Mouse (Mus musculus): ENCODE results near the gene Inpp5a. TPM values are rescaled to one million over a fixed set of nuclear protein-coding genes. Genes with fewer than 3 reads are reported as not detected.
A peak's percentile ranks its signal among the peaks of the same experiment; 100 is the strongest.

Inpp5a gene
- polyA plus RNA-seq, 1 experiment from 2014 or later = 23.0 TPM

DNA sequence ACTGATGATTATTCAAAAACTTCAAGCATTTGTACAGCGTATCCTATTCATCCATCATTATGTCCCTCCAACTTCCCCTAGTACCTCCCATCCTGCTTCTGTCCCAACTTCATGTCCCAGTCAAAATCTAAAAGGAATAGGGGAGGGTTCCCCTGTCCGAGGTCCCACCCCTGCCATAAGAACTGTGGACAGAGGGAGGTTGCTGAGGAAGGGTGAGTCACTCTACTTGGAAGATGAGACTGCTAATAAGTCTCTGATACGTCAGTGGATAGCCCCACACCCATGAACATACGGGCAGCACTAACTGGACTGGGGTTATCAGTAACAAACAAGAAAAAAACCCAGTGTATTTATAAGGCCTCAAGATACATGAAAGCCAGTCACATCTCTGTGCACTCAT is 29.0 kb upstream of the Inpp5a start:
- peaks cover 22% of the 10 kb centered on the region for H3K4me1 ChIP-seq (ENCODE audit: control insufficient read depth, insufficient read depth, low read length)
- no peak overlapping the region for H3K4me2 ChIP-seq (ENCODE audit: low read length)
- DNase-seq = no peak
- H3K9me3 ChIP-seq (ENCODE audit: control insufficient read depth, low read length) = no peaks in the 10 kb centered on the region
- no peaks in the 10 kb centered on the region for H3K36me3 ChIP-seq (ENCODE audit: control insufficient read depth, insufficient read depth, low read length)
- H3K4me3 ChIP-seq (replicated peaks; ENCODE audit: low read depth, low read length) = no peak overlapping the region
- WGBS = 87% methylated on average over 4 of the region's 4 CpGs
- H3K27ac ChIP-seq (replicated peaks; ENCODE audit: low read depth, low read length) = no peak overlapping the region
- ATAC-seq (ENCODE audit: low FRiP score, low TSS enrichment) = no peak
- no peak overlapping the region for H3K9ac ChIP-seq (replicated peaks; ENCODE audit: low read length)
- H3K27me3 ChIP-seq (ENCODE audit: control insufficient read depth, insufficient read depth, low read length) = no peaks in the 10 kb centered on the region

DNA sequence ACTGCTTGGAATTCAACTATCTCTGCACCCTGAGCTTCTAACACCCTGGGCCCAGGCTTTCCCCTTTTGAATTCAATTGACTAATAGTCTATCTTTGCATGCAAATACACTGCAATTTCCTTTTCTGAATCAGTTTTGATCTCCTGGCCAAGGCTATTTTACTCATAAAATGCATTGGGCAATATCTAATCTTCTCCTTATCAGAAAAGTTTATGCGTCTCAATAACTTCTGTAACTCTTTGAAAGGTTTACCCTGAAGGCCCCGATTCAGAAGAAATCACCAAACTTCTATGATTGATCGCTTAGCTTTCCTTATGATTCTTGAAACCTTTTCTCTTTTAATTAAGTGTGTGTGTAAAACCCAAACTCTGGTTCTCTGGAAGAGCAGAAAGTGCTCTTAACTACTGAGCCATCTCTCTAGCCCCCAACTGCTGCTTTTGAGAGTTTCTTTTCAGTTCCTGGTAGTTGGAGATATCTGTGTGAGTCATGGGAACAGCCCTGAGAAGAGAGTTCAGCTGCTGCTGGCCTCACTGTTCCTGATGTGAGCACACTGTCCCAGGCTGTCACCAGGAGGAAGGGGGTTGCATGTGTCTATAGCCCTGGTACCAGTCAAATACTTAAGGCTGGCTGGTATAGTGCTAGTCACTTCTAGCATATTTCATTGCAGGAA is 27.9 kb upstream of the Inpp5a start:
- Histone ChIP-seq H3K4me1 (ENCODE audit: control insufficient read depth, insufficient read depth, low read length) (peaks cover 22% of the 10 kb centered on the region), H3K4me2 (ENCODE audit: low read length) (no peak overlapping the region), H3K9me3 (ENCODE audit: control insufficient read depth, low read length) (no peaks in the 10 kb centered on the region), H3K4me3 (replicated peaks; ENCODE audit: low read depth, low read length) (no peak overlapping the region), H3K36me3 (ENCODE audit: control insufficient read depth, insufficient read depth, low read length) (no peaks in the 10 kb centered on the region), H3K9ac (replicated peaks; ENCODE audit: low read length) (no peak overlapping the region), H3K27me3 (ENCODE audit: control insufficient read depth, insufficient read depth, low read length) (no peaks in the 10 kb centered on the region), H3K27ac (replicated peaks; ENCODE audit: low read depth, low read length) (no peak overlapping the region)
- DNase-seq = no peak
- no peak for ATAC-seq (ENCODE audit: low FRiP score, low TSS enrichment)
- 99% methylated on average over 3 of the region's 3 CpGs for WGBS

DNA sequence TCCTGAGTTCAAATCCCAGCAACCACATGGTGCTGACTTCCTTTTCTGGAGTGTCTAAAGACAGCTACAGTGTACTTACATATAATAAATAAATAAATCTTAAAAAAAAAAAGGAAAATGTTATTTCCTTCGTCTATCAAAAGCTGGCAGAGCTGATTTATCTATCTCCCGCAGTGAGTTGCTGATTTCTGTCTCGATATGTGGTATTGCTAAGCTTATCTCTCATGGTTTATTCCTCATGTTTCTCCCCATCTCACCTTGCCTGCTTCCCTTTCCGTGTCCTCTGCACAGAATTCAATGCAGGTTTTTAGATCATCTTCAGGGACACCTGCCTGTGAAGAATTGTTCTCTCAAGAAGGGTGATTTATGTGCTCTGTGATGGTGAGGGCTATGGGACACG is 27.1 kb upstream of the Inpp5a start:
- H3K27ac ChIP-seq (replicated peaks; ENCODE audit: low read depth, low read length) = no peak overlapping the region
- no peaks in the 10 kb centered on the region for H3K27me3 ChIP-seq (ENCODE audit: control insufficient read depth, insufficient read depth, low read length)
- no peak overlapping the region for H3K9ac ChIP-seq (replicated peaks; ENCODE audit: low read length)
- no peak overlapping the region for H3K4me3 ChIP-seq (replicated peaks; ENCODE audit: low read depth, low read length)
- peaks cover 22% of the 10 kb centered on the region for H3K4me1 ChIP-seq (ENCODE audit: control insufficient read depth, insufficient read depth, low read length)
- H3K4me2 ChIP-seq (ENCODE audit: low read length) = no peak overlapping the region
- H3K36me3 ChIP-seq (ENCODE audit: control insufficient read depth, insufficient read depth, low read length) = no peaks in the 10 kb centered on the region
- DNase-seq (no peak), ATAC-seq (ENCODE audit: low FRiP score, low TSS enrichment) (no peak)
- no peaks in the 10 kb centered on the region for H3K9me3 ChIP-seq (ENCODE audit: control insufficient read depth, low read length)
- WGBS = 92% methylated on average over 5 of the region's 5 CpGs

DNA sequence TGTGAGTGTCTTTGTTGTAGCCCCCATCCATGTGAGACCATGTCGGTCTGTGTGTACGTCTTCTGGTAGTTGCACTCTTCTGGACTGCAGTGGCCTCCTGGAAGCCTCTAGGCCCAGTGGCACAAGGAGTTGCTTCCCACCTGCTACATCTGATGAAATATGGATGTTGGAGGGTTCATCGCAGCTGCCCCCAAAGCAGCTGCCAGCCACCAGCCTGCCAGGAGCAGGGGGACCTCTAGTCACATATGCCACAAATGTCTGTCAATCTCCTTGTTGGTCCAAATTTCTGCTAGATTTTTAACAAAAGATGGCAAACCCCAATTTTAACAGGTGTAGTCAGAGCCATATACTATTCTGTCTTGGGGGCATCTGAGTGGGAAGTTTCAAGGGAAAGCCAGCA is 26.4 kb upstream of the Inpp5a start:
- whole genome bisulfite sequencing = 58% methylated on average over 3 of the region's 3 CpGs

DNA sequence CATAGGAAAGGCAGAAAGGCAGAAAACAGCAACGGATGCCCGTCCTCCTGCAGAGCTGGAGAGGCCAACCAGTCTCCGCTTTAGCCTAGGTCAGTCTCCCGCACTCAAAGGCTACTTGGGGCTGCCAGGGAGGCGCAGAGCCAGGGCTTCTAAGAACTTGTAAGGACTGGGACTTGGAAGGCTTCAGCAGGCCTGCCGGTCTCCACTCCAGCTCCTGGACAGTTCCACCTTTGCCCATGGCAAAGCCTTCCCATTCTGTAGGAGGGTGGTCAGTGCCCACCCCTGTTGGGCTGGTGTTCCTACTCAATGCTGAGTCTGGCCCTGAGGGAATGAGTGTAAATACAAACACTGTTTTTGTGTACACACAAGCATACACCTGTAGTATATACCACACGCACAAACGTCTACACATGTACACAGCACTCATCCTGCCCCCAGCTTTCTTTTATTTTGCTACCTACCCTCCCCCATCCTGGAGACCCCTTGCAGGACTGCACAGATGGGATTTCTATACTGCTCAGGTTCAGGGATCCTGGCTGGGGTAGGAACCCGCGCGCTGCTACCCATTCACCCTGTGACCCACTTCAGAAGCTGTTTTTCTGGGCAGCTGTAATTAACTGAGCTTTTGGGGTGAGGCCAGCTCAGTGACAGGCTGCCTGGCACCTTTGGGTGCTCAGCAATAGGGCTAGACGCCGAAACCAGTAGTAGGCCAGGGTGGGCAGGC is 25.5 kb upstream of the Inpp5a start:
- H3K9me3 ChIP-seq (ENCODE audit: control insufficient read depth, low read length) = no peaks in the 10 kb centered on the region
- H3K27me3 ChIP-seq (ENCODE audit: control insufficient read depth, insufficient read depth, low read length) = no peaks in the 10 kb centered on the region
- 51% methylated on average over 13 of the region's 13 CpGs for WGBS
- H3K4me3 ChIP-seq (replicated peaks; ENCODE audit: low read depth, low read length) = no peak overlapping the region
- H3K36me3 ChIP-seq (ENCODE audit: control insufficient read depth, insufficient read depth, low read length) = no peaks in the 10 kb centered on the region
- H3K9ac ChIP-seq (replicated peaks; ENCODE audit: low read length) = no peak overlapping the region
- DNase-seq (peak; percentile 13), ATAC-seq (ENCODE audit: low FRiP score, low TSS enrichment) (0 out of 2 replicates have a peak, but pooled peaks have one; percentile 24)
- H3K27ac ChIP-seq (replicated peaks; ENCODE audit: low read depth, low read length) = peak overlapping the region; percentile 61; the same call in 1 of the 2 replicates
- peaks cover 22% of the 10 kb centered on the region for H3K4me1 ChIP-seq (ENCODE audit: control insufficient read depth, insufficient read depth, low read length)
- no peak overlapping the region for H3K4me2 ChIP-seq (ENCODE audit: low read length)

More for the DNA sequence above, 26.4 kb upstream of the Inpp5a start:
- peak; percentile 19 for DNase-seq
- no peaks in the 10 kb centered on the region for H3K27me3 ChIP-seq (ENCODE audit: control insufficient read depth, insufficient read depth, low read length)
- no peak for ATAC-seq (ENCODE audit: low FRiP score, low TSS enrichment)
- no peak overlapping the region for H3K9ac ChIP-seq (replicated peaks; ENCODE audit: low read length)
- no peaks in the 10 kb centered on the region for H3K36me3 ChIP-seq (ENCODE audit: control insufficient read depth, insufficient read depth, low read length)
- H3K27ac ChIP-seq (replicated peaks; ENCODE audit: low read depth, low read length) = no peak overlapping the region
- no peak overlapping the region for H3K4me2 ChIP-seq (ENCODE audit: low read length)
- H3K4me3 ChIP-seq (replicated peaks; ENCODE audit: low read depth, low read length) = no peak overlapping the region
- H3K4me1 ChIP-seq (ENCODE audit: control insufficient read depth, insufficient read depth, low read length) = peaks cover 22% of the 10 kb centered on the region
- H3K9me3 ChIP-seq (ENCODE audit: control insufficient read depth, low read length) = no peaks in the 10 kb centered on the region

DNA sequence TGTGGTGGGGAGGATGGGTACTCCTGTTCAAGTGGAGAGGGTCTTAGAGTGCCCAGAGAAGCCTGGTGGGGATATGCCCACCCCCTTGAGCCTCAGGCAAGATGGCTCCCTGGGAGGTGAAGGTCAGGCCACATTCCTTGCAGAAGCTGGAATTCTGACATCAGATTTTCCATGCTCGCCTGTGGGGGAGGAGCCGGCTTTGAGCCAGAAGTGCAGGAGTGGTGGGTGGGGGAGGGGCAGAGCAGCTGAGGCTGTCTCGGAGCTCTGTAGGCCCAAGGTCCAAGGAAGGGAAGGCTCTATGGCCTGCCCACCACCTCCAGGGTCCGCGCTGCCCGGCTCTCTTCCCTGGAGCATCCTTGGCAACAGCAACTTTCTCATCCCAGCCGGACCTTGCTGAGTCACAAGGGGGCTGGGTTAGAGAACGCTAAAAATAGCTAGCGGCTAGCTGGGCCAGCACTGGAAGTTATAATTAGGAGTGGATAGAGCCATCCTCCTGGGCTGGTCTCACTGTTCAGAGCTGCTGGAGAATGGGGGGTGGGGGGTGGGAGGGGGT is 24.8 kb upstream of the Inpp5a start:
- Histone ChIP-seq H3K9me3 (ENCODE audit: control insufficient read depth, low read length) (no peaks in the 10 kb centered on the region), H3K27ac (replicated peaks; ENCODE audit: low read depth, low read length) (0 out of 2 replicates have a peak overlapping the region, but pooled peaks have one; percentile 26), H3K4me2 (ENCODE audit: low read length) (peak overlapping the region; percentile 29), H3K36me3 (ENCODE audit: control insufficient read depth, insufficient read depth, low read length) (no peaks in the 10 kb centered on the region), H3K9ac (replicated peaks; ENCODE audit: low read length) (no peak overlapping the region), H3K4me1 (ENCODE audit: control insufficient read depth, insufficient read depth, low read length) (peaks cover 22% of the 10 kb centered on the region), H3K4me3 (replicated peaks; ENCODE audit: low read depth, low read length) (no peak overlapping the region), H3K27me3 (ENCODE audit: control insufficient read depth, insufficient read depth, low read length) (no peaks in the 10 kb centered on the region)
- peak; percentile 78 for DNase-seq
- ATAC-seq (ENCODE audit: low FRiP score, low TSS enrichment) = peak; percentile 61; the same call in 1 of the 2 replicates
- WGBS = 6% methylated on average over 9 of the region's 9 CpGs

DNA sequence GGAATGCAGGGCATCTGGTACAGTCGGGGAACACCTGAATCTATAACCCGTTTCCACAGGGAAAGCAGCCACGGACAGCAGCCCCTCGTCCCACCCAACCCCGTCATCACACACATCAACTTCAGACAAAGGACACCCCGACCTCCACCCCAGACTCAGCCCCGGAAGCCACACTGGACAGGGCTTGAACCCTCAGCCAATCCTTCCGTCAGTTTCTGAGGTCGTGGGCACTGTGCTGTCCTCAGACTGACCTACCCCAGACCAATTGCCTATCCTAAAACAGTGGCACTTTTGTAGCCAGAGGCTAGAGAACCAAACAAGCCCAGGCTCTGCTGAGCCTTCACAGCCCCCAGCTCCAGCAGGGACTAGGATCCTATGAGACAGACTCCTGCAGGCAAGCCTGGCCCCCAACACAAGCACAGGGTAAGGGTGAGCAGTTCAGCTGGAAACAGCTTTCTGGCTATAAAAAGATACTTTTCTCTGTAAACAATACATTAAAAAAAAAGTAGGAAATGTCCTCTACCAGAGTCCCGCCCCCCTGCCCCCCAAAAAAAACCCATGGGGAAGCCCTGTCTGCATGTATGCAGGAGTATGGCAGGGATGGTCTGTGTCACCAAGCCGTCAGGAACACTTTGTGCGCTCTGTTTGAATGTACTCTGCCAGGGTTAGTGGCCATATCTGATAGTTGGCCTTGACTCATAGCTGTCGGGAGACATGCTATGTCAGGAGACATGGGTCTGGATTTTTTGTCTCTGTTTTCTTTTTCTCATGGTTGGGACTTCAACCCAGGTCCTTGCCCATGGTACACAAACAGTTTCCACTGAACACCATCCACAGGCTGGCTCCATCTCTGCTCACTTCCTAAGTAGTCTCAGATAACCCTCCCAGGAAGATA is 23.7 kb upstream of the Inpp5a start:
- no peaks in the 10 kb centered on the region for H3K36me3 ChIP-seq (ENCODE audit: control insufficient read depth, insufficient read depth, low read length)
- DNase-seq = no peak
- no peak overlapping the region for H3K9ac ChIP-seq (replicated peaks; ENCODE audit: low read length)
- H3K4me1 ChIP-seq (ENCODE audit: control insufficient read depth, insufficient read depth, low read length) = peaks cover 22% of the 10 kb centered on the region
- 88% methylated on average over 13 of the region's 13 CpGs for WGBS
- no peaks in the 10 kb centered on the region for H3K27me3 ChIP-seq (ENCODE audit: control insufficient read depth, insufficient read depth, low read length)
- no peak overlapping the region for H3K4me3 ChIP-seq (replicated peaks; ENCODE audit: low read depth, low read length)
- no peak overlapping the region for H3K27ac ChIP-seq (replicated peaks; ENCODE audit: low read depth, low read length)
- H3K4me2 ChIP-seq (ENCODE audit: low read length) = no peak overlapping the region
- no peaks in the 10 kb centered on the region for H3K9me3 ChIP-seq (ENCODE audit: control insufficient read depth, low read length)
- no peak for ATAC-seq (ENCODE audit: low FRiP score, low TSS enrichment)

DNA sequence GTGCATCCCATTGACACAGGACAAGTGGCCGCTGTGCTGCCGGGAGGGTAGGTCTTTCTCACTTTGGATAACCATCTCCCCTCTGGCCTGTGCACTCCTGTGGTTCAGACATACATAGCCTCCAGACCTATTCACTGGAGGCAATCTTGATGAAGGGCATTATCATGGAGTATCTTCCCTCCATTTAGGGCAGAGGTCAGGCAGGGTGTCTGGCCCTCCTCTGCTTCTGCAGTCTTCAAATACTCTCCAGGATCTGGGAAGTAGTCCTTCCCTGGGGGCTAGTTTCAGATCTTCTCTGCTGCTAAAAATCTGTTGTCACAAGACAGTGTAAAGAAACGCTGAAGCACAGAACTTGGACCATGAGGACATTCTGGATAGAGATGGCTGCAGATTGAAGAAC is 22.8 kb upstream of the Inpp5a start:
- Histone ChIP-seq H3K9ac (replicated peaks; ENCODE audit: low read length) (no peak overlapping the region), H3K27ac (replicated peaks; ENCODE audit: low read depth, low read length) (no peak overlapping the region), H3K4me2 (ENCODE audit: low read length) (no peak overlapping the region), H3K36me3 (ENCODE audit: control insufficient read depth, insufficient read depth, low read length) (no peaks in the 10 kb centered on the region), H3K9me3 (ENCODE audit: control insufficient read depth, low read length) (no peaks in the 10 kb centered on the region), H3K4me1 (ENCODE audit: control insufficient read depth, insufficient read depth, low read length) (peaks cover 22% of the 10 kb centered on the region), H3K27me3 (ENCODE audit: control insufficient read depth, insufficient read depth, low read length) (no peaks in the 10 kb centered on the region), H3K4me3 (replicated peaks; ENCODE audit: low read depth, low read length) (no peak overlapping the region)
- DNase-seq (no peak), ATAC-seq (ENCODE audit: low FRiP score, low TSS enrichment) (no peak)
- WGBS = 91% methylated on average over 3 of the region's 3 CpGs
